Mouse (Mus musculus) neural tube, embryonic 11.5 days (tissue): Measurements from ENCODE around the gene Prdx2. TPM values are rescaled to one million over a fixed set of nuclear protein-coding genes. Genes with fewer than 3 reads are reported as not detected.

Experiments
- ATAC-seq: fragments of 200-750 bp; cut with Nextera tagmentation; 2 replicates; pipeline ENCODE4 v1.8.0; 2017; ENCODE audit warnings: moderate number of reproducible peaks, mild to moderate bottlenecking, moderate TSS enrichment, moderate library complexity; ENCODE audit not compliant: insufficient read depth, low FRiP score, low TSS enrichment
- DNase-seq: peaks from one replicate; pipeline ENCODE4 v3.0.0-alpha.2; 2015; ENCODE audit warnings: low spot score
- H3K27ac ChIP-seq: fragments of 300-500 bp; sonication (generic); 2 replicates; pipeline ENCODE4 v1.5.1; 2014; ENCODE audit warnings: low read depth, mild to moderate bottlenecking, low read length
- H3K27me3 ChIP-seq: fragments of 300-500 bp; sonication (generic); 2 replicates; pipeline ENCODE4 v1.6.1; 2014; ENCODE audit warnings: mild to moderate bottlenecking, low read length, mixed read lengths; ENCODE audit not compliant: control insufficient read depth, insufficient read depth
- H3K36me3 ChIP-seq: fragments of 300-500 bp; sonication (generic); 2 replicates; pipeline ENCODE4 v1.6.1; 2014; ENCODE audit warnings: mild to moderate bottlenecking, low read length, moderate library complexity, mixed read lengths; ENCODE audit not compliant: control insufficient read depth, insufficient read depth
- H3K4me1 ChIP-seq: fragments of 300-500 bp; sonication (generic); 2 replicates; pipeline ENCODE4 v1.6.1; 2014; ENCODE audit warnings: low read length, mixed read lengths; ENCODE audit not compliant: control insufficient read depth, insufficient read depth
- H3K4me2 ChIP-seq: fragments of 300-500 bp; sonication (generic); 2 replicates; pipeline ENCODE4 v1.6.1; 2014; ENCODE audit warnings: low read depth, mild to moderate bottlenecking, moderate library complexity
- H3K4me3 ChIP-seq: fragments of 300-500 bp; sonication (generic); 2 replicates; pipeline ENCODE4 v1.5.1; 2014; ENCODE audit warnings: low read depth, low read length
- H3K9ac ChIP-seq: fragments of 300-500 bp; sonication (generic); 2 replicates; pipeline ENCODE4 v1.6.1; 2014; ENCODE audit warnings: mild to moderate bottlenecking, low read length
- H3K9me3 ChIP-seq: fragments of 300-500 bp; sonication (generic); 2 replicates; pipeline ENCODE4 v1.6.1; 2016; ENCODE audit warnings: low read length; ENCODE audit not compliant: control insufficient read depth
- WGBS: fragments of 180-500 bp; shearing (Covaris S2); extraction: QIAGEN DNeasy Blood & Tissue Kit; methylation state at CpG from one replicate; pipeline ENCODE4 v1.1.7; 2014; 5-methylcytosine and 5-hydroxymethylcytosine counted together
- polyA plus RNA-seq: library from polyadenylated mRNA; unstranded; fragments of >200 nt; fragmentation: Nextera tagmentation; extraction: Ambion mirVana; gene quantifications from 2 replicates; pipeline ENCODE4 v1.2.1, GENCODE M21; 2014

Prdx2 gene
- polyA plus RNA-seq, 1 experiment from 2014 or later: 1,358 TPM

DNA sequence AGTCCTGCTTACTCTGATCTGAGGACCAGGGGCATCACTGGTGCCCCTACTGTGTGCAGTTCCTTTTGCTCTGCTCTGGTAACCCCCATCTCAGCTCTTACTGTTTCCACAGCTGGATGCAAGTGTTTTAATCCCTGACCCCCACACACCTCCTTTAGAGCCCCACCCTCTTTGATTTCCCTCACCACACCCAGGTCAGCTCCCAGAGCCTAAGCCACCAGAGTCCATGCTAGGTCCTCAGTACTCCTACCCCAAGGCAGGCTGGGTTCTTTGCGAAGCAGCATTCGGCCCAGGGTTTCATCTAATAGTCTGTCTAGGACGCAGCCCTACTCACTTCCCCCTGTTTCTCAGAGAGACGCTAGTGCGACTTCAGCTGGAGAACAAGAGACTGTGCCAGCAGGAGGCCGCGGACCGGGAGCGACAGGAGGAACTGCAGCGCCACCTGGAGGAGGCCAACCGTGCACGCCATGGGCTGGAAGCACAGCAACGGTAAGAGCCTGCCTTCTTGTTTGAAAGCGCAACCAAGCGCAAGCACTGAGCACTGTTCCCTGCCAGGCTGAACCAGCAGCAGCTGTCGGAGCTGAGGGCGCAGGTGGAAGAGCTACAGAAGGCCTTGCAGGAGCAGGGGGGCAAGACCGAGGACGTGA lies 28.4 kb downstream of the Prdx2 start:
- H3K4me1 ChIP-seq: peaks cover 2% of the 10 kb centered on the region; the same call in 1 of the 2 replicates
- peak; percentile 91 for DNase-seq
- no peaks in the 10 kb centered on the region for H3K9me3 ChIP-seq
- no peak overlapping the region for H3K27ac ChIP-seq
- H3K36me3 ChIP-seq: no peaks in the 10 kb centered on the region
- H3K9ac ChIP-seq: peak overlapping the region; percentile 47
- H3K4me2 ChIP-seq: peak overlapping the region; percentile 25
- 8% methylated on average over 19 of the region's 19 CpGs for WGBS
- peaks cover 7% of the 10 kb centered on the region; the same call in 1 of the 2 replicates for H3K27me3 ChIP-seq
- ATAC-seq: peak; percentile 87
- no peak overlapping the region; the same call in 1 of the 2 replicates for H3K4me3 ChIP-seq

DNA sequence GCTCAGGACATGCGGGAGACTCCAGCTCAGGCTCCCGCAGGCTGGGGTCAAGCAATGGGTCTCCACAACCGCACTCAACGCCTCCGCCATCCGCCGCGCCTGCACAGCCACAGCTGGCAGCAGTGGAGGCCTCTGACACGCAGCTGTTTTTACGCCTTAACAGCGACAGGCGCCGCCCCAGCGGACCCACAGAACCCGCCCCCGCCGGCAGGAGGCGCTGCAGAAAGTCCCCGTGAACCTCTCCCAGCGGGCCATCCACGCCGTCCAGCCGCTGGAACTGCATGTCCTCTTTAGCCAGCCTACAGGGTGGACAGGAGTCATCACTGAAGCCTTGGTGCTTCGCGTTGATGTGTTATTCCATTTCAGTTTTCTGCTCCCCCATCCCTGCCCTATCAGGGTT lies 38.3 kb downstream of the Prdx2 start:
- Histone ChIP-seq H3K27me3 (peaks cover 22% of the 10 kb centered on the region), H3K27ac (no peak overlapping the region), H3K9me3 (no peaks in the 10 kb centered on the region), H3K4me2 (no peak overlapping the region), H3K4me3 (no peak overlapping the region), H3K9ac (no peak overlapping the region), H3K36me3 (no peaks in the 10 kb centered on the region), H3K4me1 (no peaks in the 10 kb centered on the region)
- no peak for ATAC-seq
- 17% methylated on average over 25 of the region's 25 CpGs for WGBS
- DNase-seq: peak; percentile 41

DNA sequence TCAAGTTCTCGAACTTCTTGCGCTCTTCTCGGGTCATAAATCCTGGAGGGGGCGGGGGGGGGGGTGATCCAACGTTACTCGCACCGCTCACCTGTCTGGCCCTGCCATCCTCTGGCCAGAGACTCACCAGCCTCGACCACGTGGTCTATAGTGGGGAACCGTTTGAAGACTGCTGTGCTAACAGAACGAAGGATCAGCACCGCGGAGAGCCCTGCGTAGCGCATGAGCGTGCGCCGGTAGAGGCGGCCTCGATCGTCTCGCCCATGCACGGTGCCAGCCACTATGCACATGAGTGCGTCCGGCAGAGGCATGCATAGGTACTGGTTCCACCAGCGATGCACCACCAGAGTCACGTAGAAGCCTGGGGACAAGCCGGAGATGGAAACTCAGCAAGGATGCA lies 41.9 kb downstream of the Prdx2 start:
- Histone ChIP-seq H3K4me3 (no peak overlapping the region), H3K36me3 (no peaks in the 10 kb centered on the region), H3K4me2 (no peak overlapping the region), H3K4me1 (no peaks in the 10 kb centered on the region), H3K9me3 (no peaks in the 10 kb centered on the region), H3K27me3 (peaks cover 31% of the 10 kb centered on the region), H3K9ac (no peak overlapping the region), H3K27ac (no peak overlapping the region)
- 20% methylated on average over 28 of the region's 28 CpGs for WGBS
- ATAC-seq (no peak), DNase-seq (no peak)

DNA sequence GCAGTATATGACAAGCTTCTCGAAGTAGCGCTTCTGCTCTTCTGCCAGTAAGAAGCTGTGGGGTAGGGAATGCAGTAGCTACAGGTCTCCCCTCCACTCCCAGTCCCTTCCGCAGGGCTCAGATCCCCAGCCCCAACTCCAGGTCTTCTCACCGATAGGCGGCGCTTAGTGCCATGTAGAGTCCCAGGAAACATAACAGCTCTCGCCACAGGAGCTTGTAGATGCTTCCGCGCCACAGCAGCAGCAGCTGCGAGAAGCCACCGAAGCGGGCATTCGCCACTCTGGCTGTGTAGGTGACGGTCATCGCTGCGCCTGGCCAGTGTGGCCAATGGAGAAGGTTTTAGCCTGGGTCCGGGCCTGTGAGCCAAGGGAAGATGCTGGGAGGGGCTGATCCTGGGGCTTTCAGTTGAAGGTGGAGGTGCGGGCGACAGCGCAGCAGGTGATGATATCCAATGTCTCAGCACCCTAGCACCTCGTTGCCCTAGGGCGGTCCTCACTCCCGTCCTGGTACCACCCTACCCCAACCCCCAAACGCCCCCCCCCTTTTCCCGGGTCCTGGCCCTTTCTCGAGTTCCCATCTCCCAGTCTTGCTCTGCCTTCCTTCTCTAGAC lies 43.9 kb downstream of the Prdx2 start:
- Histone ChIP-seq H3K9me3 (no peaks in the 10 kb centered on the region), H3K27me3 (peaks cover 25% of the 10 kb centered on the region), H3K4me1 (no peaks in the 10 kb centered on the region), H3K4me2 (peak overlapping the region; percentile 55), H3K36me3 (peaks cover 1% of the 10 kb centered on the region), H3K4me3 (peak overlapping the region; percentile 21), H3K9ac (peak overlapping the region; percentile 44), H3K27ac (no peak overlapping the region)
- ATAC-seq (peak; percentile 50; the same call in 1 of the 2 replicates), DNase-seq (peak; percentile 82)
- 7% methylated on average over 25 of the region's 26 CpGs for WGBS

GRCm38 (mm10) chr8:85014431-85014830 lies 45.0 kb downstream of the Prdx2 start, which contains the start of gene Best2:
Gene Best2, minus strand, starts transcription at chr8:85014531.
- ATAC-seq: no peak

DNA sequence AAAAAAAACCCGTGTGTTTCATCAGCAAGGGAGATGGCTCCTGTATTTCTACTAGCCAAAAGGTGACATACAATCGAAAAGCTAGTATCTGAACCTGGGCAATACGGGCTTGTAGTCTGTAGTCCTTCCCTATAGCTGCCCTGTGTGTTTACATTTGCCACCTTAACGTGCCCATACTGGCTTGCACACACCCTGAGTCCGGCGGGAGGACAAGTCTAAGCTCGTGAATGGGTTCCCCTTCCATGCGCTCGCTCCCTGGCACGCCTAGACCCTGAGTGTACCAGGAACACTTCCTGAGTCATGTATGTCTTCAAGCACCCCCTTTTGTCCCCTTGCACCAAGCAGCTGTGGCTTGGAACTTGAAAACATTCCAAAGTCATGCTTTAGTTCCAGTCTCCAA lies 47.3 kb downstream of the Prdx2 start:
- H3K9me3 ChIP-seq: no peaks in the 10 kb centered on the region
- peaks cover 13% of the 10 kb centered on the region for H3K36me3 ChIP-seq
- no peak for DNase-seq
- no peaks in the 10 kb centered on the region for H3K4me1 ChIP-seq
- H3K4me2 ChIP-seq: no peak overlapping the region
- no peak overlapping the region for H3K4me3 ChIP-seq
- H3K27me3 ChIP-seq: peaks cover 10% of the 10 kb centered on the region
- WGBS: 73% methylated on average over 10 of the region's 10 CpGs
- H3K9ac ChIP-seq: no peak overlapping the region
- H3K27ac ChIP-seq: no peak overlapping the region
- no peak for ATAC-seq

More at GRCm38 (mm10) chr8:85014431-85014830, 45.0 kb downstream of the Prdx2 start, which contains the start of gene Best2:
- H3K27me3 ChIP-seq: peaks cover 23% of the 10 kb centered on the region
- peak within 1 kb of the TSS; percentile 21 for H3K4me3 ChIP-seq
- no peaks in the 10 kb centered on the region for H3K9me3 ChIP-seq
- no peaks in the 10 kb centered on the region for H3K4me1 ChIP-seq
- WGBS: 56% methylated on average over 2 of the region's 2 CpGs
- H3K27ac ChIP-seq: no peak within 1 kb of the TSS
- peaks cover 10% of the 10 kb centered on the region for H3K36me3 ChIP-seq
- peak within 1 kb of the TSS; percentile 44 for H3K9ac ChIP-seq
- DNase-seq: no peak
- H3K4me2 ChIP-seq: peak within 1 kb of the TSS; percentile 55

DNA sequence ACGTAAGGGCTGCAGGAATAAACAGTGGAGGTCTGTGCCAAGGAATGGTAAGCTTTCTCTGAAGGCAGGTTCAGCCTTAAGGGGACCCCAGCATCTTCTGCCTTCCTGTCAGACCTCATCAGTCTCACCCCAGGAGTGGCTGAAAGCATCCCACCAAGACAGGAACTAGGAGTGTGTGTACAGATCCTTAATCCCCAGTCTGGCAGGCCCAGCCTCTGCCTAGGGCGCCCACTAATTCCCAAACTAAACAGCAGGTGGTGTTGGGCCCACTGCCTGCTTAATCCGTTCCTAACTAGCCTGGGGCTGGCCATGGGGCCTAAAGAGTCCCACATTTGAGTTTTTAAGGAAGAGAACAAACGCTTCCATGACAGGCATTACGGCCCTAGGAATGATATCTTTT lies 47.8 kb downstream of the Prdx2 start:
- H3K27me3 ChIP-seq: peaks cover 9% of the 10 kb centered on the region
- peaks cover 13% of the 10 kb centered on the region for H3K36me3 ChIP-seq
- ATAC-seq: no peak
- DNase-seq: no peak
- no peak overlapping the region for H3K9ac ChIP-seq
- no peaks in the 10 kb centered on the region for H3K4me1 ChIP-seq
- H3K4me3 ChIP-seq: no peak overlapping the region
- H3K4me2 ChIP-seq: no peak overlapping the region
- no peaks in the 10 kb centered on the region for H3K9me3 ChIP-seq
- no peak overlapping the region for H3K27ac ChIP-seq
- WGBS: 52% methylated on average over 5 of the region's 5 CpGs

- Histone ChIP-seq H3K9me3 (no peaks in the 10 kb centered on the region), H3K4me2 (no peak overlapping the region), H3K36me3 (peaks cover 18% of the 10 kb centered on the region), H3K4me1 (peaks cover 13% of the 10 kb centered on the region), H3K27ac (no peak overlapping the region), H3K9ac (no peak overlapping the region), H3K27me3 (no peaks in the 10 kb centered on the region), H3K4me3 (no peak overlapping the region)
- WGBS: 96% methylated on average over 3 of the region's 3 CpGs
- no peak for ATAC-seq
- no peak for DNase-seq
Observed at GRCm38 (mm10) chr8:85021514-85022055, 52.2 kb downstream of the Prdx2 start.
